Mouse (Mus musculus): Measurements from ENCODE around the gene Ak6. TPM values are rescaled to one million over a fixed set of nuclear protein-coding genes. Genes with fewer than 3 reads are reported as not detected.

Ak6 gene
- polyA plus RNA-seq (2014; fragmentation: Nextera tagmentation; extraction: Ambion mirVana) = 344 and 368 TPM in 2 replicates

DNA sequence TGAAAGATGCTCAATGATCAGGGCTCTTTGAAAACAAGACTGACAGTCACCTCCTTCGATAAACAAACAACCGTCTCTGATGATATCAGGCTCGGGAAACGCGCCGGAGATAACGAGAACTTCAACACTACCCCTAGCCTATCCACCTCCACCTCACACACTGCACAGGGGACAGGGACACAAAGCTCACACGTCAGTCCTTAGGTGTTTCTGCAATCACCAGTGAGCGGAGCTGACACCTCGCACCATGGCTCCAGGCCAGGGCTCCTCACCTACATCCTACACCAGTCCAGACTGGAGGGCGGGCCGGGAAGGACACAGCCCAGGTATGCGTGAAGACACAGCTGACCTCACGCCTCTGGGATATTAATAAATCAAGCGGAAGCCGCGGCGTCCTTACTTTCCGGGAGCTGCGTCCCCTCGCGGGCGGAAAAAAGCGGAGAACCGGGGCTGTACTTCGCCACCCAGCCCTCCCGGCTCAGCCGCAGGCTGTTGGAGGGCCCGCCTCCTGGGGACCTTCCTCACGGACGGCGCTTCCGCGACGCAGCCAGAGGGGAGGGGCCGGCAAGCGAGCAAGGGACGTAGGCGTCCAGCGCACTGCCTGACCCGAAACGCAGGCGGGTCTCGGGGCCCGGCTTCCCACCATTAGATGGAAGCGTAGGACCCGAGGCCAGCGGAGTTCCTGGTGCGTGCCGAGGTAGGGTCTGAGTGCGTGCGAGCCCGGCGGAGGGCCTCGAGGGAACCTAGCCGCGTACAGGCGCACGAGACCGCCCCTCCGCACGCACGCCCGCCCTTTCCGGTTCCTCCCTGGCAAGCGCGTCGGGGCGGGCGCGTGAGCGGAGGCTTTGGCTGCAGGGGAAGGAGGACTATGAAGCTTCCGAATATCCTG, at the start of gene Ak6, which contains the start of gene Rad17:
Ak6 (plus strand) TSS at position 430 of the 889 bp plus-strand sequence.
Rad17 (minus strand) TSS at position 502 of the 889 bp plus-strand sequence.
- H3K4me2 ChIP-seq (ENCODE audit: low read length) = peak within 1 kb of the TSS; percentile 67
- under 1% methylated on average over 73 of the region's 73 CpGs for WGBS
- peaks cover 5% of the 10 kb centered on the region; the same call in 1 of the 2 replicates for H3K4me1 ChIP-seq (ENCODE audit: control insufficient read depth, insufficient read depth, low read length)
- H3K27me3 ChIP-seq (ENCODE audit: control insufficient read depth, insufficient read depth, low read length) = no peaks in the 10 kb centered on the region
- H3K9me3 ChIP-seq (ENCODE audit: control insufficient read depth, low read length) = no peaks in the 10 kb centered on the region
- H3K27ac ChIP-seq (replicated peaks; ENCODE audit: low read depth, low read length) = peak within 1 kb of the TSS; percentile 98
- H3K36me3 ChIP-seq (ENCODE audit: control insufficient read depth, insufficient read depth, low read length) = peaks cover 19% of the 10 kb centered on the region
- ATAC-seq (ENCODE audit: low FRiP score, low TSS enrichment) = peak; percentile 99
- H3K9ac ChIP-seq (replicated peaks; ENCODE audit: low read length) = peak within 1 kb of the TSS; percentile 87
- H3K4me3 ChIP-seq (replicated peaks; ENCODE audit: low read depth, low read length) = peak within 1 kb of the TSS; percentile 91
- peak; percentile 96 for DNase-seq

DNA sequence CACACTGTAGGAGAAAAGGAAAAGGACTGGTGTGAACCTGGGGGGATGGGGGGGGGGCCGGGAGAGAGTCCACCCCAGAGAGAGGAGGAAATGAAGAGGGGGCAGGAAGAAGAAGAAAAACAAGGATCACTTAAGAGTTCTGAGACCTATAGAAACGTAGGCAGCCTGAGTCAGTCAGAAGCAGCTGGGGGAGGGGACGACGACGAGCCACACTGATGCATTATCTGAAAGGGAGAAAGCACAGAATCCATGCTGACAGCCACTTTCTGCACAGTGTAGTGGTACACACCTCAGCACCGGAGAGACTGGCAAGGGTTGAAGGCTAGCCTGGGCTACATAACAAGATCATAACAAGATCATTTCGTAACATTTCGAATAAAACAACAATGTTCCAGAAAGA, 49.7 kb upstream of the Ak6 start:
- ATAC-seq (ENCODE audit: low FRiP score, low TSS enrichment) = no peak
- H3K9ac ChIP-seq (replicated peaks; ENCODE audit: low read length) = no peak overlapping the region
- no peaks in the 10 kb centered on the region for H3K27me3 ChIP-seq (ENCODE audit: control insufficient read depth, insufficient read depth, low read length)
- H3K4me2 ChIP-seq (ENCODE audit: low read length) = no peak overlapping the region
- no peak overlapping the region for H3K27ac ChIP-seq (replicated peaks; ENCODE audit: low read depth, low read length)
- H3K4me3 ChIP-seq (replicated peaks; ENCODE audit: low read depth, low read length) = no peak overlapping the region
- WGBS = 74% methylated on average over 7 of the region's 8 CpGs
- no peaks in the 10 kb centered on the region for H3K36me3 ChIP-seq (ENCODE audit: control insufficient read depth, insufficient read depth, low read length)
- H3K9me3 ChIP-seq (ENCODE audit: control insufficient read depth, low read length) = no peaks in the 10 kb centered on the region
- no peaks in the 10 kb centered on the region for H3K4me1 ChIP-seq (ENCODE audit: control insufficient read depth, insufficient read depth, low read length)
- no peak for DNase-seq

DNA sequence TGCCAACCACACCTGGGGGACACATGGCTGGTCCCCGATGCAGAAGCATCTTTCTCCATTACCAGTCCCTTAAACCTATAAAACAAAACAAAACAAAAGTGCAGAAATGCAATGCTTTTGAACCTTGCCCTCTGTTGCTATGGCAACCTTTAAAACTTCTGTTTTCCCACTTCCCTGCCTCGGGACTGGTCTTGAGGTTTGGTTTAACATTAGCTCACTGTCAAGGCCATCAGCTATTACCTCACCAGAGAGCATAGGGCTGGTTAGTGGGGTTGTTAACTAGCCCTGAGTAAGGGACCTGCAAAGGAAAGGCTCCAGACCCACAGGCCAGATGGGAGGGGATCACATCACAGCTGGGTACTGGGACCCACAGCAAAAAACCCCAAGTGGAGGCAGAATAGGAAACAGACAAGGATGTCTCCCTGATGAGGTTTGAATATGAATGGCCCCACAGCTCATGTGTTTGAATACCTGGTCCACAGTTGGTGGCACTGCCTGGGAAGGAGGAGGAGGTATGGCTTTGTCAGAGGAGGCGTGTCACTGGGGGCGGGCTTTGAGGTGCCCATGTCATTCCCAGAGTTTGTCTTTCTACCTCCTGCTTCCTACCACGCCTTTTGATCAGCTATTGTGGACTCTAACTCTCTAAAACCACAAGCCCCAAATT, 48.4 kb upstream of the Ak6 start:
- ATAC-seq (ENCODE audit: low FRiP score, low TSS enrichment) = no peak
- no peak overlapping the region for H3K4me3 ChIP-seq (replicated peaks; ENCODE audit: low read depth, low read length)
- H3K36me3 ChIP-seq (ENCODE audit: control insufficient read depth, insufficient read depth, low read length) = no peaks in the 10 kb centered on the region
- no peaks in the 10 kb centered on the region for H3K27me3 ChIP-seq (ENCODE audit: control insufficient read depth, insufficient read depth, low read length)
- H3K4me1 ChIP-seq (ENCODE audit: control insufficient read depth, insufficient read depth, low read length) = no peaks in the 10 kb centered on the region
- H3K9me3 ChIP-seq (ENCODE audit: control insufficient read depth, low read length) = no peaks in the 10 kb centered on the region
- WGBS = 58% methylated on average over 5 of the region's 5 CpGs
- H3K9ac ChIP-seq (replicated peaks; ENCODE audit: low read length) = no peak overlapping the region
- no peak overlapping the region for H3K4me2 ChIP-seq (ENCODE audit: low read length)
- H3K27ac ChIP-seq (replicated peaks; ENCODE audit: low read depth, low read length) = no peak overlapping the region
- no peak for DNase-seq

DNA sequence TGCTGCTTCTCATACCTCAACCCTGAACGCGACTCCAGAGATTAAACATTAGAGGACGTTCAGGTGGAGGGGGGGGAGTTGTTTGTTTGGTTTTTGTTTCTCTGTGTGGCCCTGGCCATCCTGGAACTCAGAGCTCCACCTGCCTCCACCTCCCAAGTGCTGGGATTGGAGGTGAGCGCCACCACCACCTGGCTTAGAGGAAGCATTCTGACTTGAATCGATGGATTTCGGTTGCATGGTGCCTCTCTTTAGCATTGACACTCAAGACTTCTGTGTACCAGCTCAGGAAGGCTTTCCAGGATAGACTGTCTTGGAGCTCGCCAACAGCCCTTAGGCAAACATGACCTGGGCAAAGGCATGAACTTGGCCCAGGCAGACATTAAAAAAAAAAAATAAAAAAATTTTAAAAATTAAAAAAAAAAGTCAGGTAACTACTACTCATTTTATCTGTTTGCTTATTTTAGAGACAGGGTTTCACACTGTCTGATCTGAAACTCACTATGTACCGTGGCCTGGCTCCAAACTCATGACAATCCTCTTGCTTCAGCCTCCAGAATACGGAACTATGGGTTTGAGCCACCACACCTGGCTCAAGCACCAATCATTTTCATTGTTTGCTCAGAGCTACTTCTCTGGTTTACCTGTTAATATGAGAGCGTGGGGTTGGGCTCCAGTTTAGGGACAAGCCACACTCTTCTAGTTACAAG, 47.6 kb upstream of the Ak6 start:
- Histone ChIP-seq H3K4me2 (ENCODE audit: low read length) (no peak overlapping the region), H3K36me3 (ENCODE audit: control insufficient read depth, insufficient read depth, low read length) (no peaks in the 10 kb centered on the region), H3K27ac (replicated peaks; ENCODE audit: low read depth, low read length) (no peak overlapping the region), H3K9ac (replicated peaks; ENCODE audit: low read length) (no peak overlapping the region), H3K9me3 (ENCODE audit: control insufficient read depth, low read length) (0 out of 2 replicates have a peak, but pooled peaks cover 5% of the 10 kb centered on the region), H3K4me3 (replicated peaks; ENCODE audit: low read depth, low read length) (no peak overlapping the region), H3K27me3 (ENCODE audit: control insufficient read depth, insufficient read depth, low read length) (no peaks in the 10 kb centered on the region), H3K4me1 (ENCODE audit: control insufficient read depth, insufficient read depth, low read length) (no peaks in the 10 kb centered on the region)
- ATAC-seq (ENCODE audit: low FRiP score, low TSS enrichment) (no peak), DNase-seq (no peak)
- 82% methylated on average over 10 of the region's 10 CpGs for WGBS

DNA sequence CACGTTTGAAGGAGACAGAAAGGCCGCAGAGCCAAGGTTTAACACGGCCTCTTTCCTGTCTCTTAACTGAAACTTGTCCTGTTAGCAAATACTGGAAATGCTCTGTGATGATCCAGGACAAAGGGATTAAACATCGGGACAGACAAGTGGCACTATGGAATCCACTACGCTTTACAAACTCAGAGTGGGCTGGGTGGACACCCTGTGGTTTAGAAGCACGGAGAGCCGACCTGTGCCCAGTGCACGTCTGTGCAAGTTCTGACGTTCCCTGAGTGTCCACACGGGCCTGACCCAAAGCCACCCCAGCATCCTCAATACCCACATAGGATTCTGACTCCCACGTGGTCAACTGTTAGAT, 47.1 kb upstream of the Ak6 start:
- ATAC-seq (ENCODE audit: low FRiP score, low TSS enrichment) = no peak
- H3K36me3 ChIP-seq (ENCODE audit: control insufficient read depth, insufficient read depth, low read length) = no peaks in the 10 kb centered on the region
- no peaks in the 10 kb centered on the region for H3K4me1 ChIP-seq (ENCODE audit: control insufficient read depth, insufficient read depth, low read length)
- no peaks in the 10 kb centered on the region for H3K27me3 ChIP-seq (ENCODE audit: control insufficient read depth, insufficient read depth, low read length)
- H3K27ac ChIP-seq (replicated peaks; ENCODE audit: low read depth, low read length) = no peak overlapping the region
- no peak overlapping the region for H3K4me2 ChIP-seq (ENCODE audit: low read length)
- H3K9me3 ChIP-seq (ENCODE audit: control insufficient read depth, low read length) = 0 out of 2 replicates have a peak, but pooled peaks cover 5% of the 10 kb centered on the region
- 90% methylated on average over 11 of the region's 11 CpGs for WGBS
- no peak overlapping the region for H3K4me3 ChIP-seq (replicated peaks; ENCODE audit: low read depth, low read length)
- H3K9ac ChIP-seq (replicated peaks; ENCODE audit: low read length) = no peak overlapping the region
- no peak for DNase-seq

DNA sequence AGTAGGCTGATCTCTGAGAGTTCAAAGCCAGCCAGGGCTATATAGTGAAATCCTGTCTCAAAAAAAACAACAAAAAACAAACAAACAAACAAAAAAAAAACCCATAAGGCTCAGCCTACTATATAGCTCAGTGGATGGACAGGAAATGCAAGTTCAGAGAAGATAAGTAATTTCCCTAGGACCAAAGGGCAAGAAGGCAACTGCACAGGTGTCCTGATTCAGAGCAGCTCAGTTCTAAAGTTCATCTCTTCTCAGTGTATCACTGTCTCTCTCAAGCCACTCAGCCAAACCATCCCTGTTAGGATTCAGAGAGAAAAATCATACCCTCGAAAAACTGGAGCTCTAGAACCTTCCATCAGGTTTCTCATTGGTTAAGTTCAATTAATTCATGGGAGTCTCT, 44.9 kb upstream of the Ak6 start:
- H3K36me3 ChIP-seq (ENCODE audit: control insufficient read depth, insufficient read depth, low read length) = no peaks in the 10 kb centered on the region
- WGBS = 67% methylated on average over 1 of the region's 1 CpGs

DNA sequence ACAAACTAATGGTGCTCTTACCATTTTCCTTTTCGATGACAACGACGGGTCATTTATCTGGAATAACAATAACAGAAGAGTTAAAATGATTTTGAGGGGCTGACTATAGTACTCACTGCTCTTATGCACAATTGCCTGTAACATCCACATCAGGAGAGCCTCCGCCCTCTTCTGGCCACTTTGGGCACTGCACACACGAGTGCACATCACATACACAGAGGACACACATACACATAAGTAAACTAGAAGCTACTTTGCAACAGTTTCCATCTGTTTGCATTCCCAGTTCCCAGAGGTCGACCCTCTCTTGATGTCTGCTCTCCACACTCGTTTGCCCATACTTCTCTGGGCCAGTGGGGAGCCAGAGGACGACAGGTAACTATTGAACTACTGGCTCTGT, 43.0 kb upstream of the Ak6 start:
- no peak overlapping the region for H3K27ac ChIP-seq (replicated peaks; ENCODE audit: low read depth, low read length)

More for the DNA sequence above, 44.9 kb upstream of the Ak6 start:
- H3K4me1 ChIP-seq (ENCODE audit: control insufficient read depth, insufficient read depth, low read length) = no peaks in the 10 kb centered on the region
- H3K4me3 ChIP-seq (replicated peaks; ENCODE audit: low read depth, low read length) = no peak overlapping the region
- DNase-seq (no peak), ATAC-seq (ENCODE audit: low FRiP score, low TSS enrichment) (no peak)
- H3K9me3 ChIP-seq (ENCODE audit: control insufficient read depth, low read length) = 0 out of 2 replicates have a peak, but pooled peaks cover 5% of the 10 kb centered on the region
- no peak overlapping the region for H3K27ac ChIP-seq (replicated peaks; ENCODE audit: low read depth, low read length)
- no peak overlapping the region for H3K4me2 ChIP-seq (ENCODE audit: low read length)
- H3K27me3 ChIP-seq (ENCODE audit: control insufficient read depth, insufficient read depth, low read length) = no peaks in the 10 kb centered on the region
- H3K9ac ChIP-seq (replicated peaks; ENCODE audit: low read length) = no peak overlapping the region

DNA sequence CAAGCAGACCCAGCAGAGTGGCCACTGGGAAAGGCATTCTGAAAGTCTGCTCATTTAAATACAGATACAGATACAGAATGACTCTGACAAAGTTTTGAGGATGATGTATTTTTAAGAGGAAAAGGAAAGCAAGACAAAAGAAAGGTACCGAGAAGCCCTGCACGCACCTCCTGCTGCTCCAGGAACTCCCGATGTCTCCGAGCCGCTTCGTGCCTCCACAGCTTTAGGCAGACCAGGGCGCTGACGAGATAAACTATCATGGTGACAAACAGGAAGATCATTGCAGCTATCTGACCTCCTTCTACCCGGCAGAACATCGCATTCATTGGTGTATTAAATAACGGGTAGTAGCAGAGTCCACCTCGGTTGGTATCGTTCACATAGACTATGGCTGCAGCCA, 39.5 kb upstream of the Ak6 start:
- Histone ChIP-seq H3K4me1 (ENCODE audit: control insufficient read depth, insufficient read depth, low read length) (no peaks in the 10 kb centered on the region), H3K9ac (replicated peaks; ENCODE audit: low read length) (no peak overlapping the region), H3K9me3 (ENCODE audit: control insufficient read depth, low read length) (0 out of 2 replicates have a peak, but pooled peaks cover 5% of the 10 kb centered on the region), H3K4me3 (replicated peaks; ENCODE audit: low read depth, low read length) (no peak overlapping the region), H3K36me3 (ENCODE audit: control insufficient read depth, insufficient read depth, low read length) (no peaks in the 10 kb centered on the region), H3K4me2 (ENCODE audit: low read length) (no peak overlapping the region), H3K27ac (replicated peaks; ENCODE audit: low read depth, low read length) (no peak overlapping the region), H3K27me3 (ENCODE audit: control insufficient read depth, insufficient read depth, low read length) (no peaks in the 10 kb centered on the region; the same call in 1 of the 2 replicates)
- WGBS = 95% methylated on average over 13 of the region's 13 CpGs
- DNase-seq = no peak
- no peak for ATAC-seq (ENCODE audit: low FRiP score, low TSS enrichment)

More for the DNA sequence above, 43.0 kb upstream of the Ak6 start:
- WGBS = 88% methylated on average over 8 of the region's 8 CpGs
- no peak for DNase-seq
- H3K9ac ChIP-seq (replicated peaks; ENCODE audit: low read length) = no peak overlapping the region
- no peak overlapping the region for H3K4me2 ChIP-seq (ENCODE audit: low read length)
- 0 out of 2 replicates have a peak, but pooled peaks cover 5% of the 10 kb centered on the region for H3K9me3 ChIP-seq (ENCODE audit: control insufficient read depth, low read length)
- no peaks in the 10 kb centered on the region for H3K36me3 ChIP-seq (ENCODE audit: control insufficient read depth, insufficient read depth, low read length)
- H3K4me3 ChIP-seq (replicated peaks; ENCODE audit: low read depth, low read length) = no peak overlapping the region
- no peak for ATAC-seq (ENCODE audit: low FRiP score, low TSS enrichment)
- no peaks in the 10 kb centered on the region for H3K4me1 ChIP-seq (ENCODE audit: control insufficient read depth, insufficient read depth, low read length)
- H3K27me3 ChIP-seq (ENCODE audit: control insufficient read depth, insufficient read depth, low read length) = no peaks in the 10 kb centered on the region
